Mouse (Mus musculus): ENCODE data around the gene Bicc1.
"Not testable (repeated sequence)": the region's sequence is repeated elsewhere in the genome, so short reads cannot be mapped to it uniquely, and the experiment has no call there.

Bicc1 gene

GRCm38 (mm10) chr10:70994135-70994497, 165.4 kb downstream of the Bicc1 start:
- no peak for DNase-seq (ENCODE audit: low read depth)

GRCm38 (mm10) chr10:70993497-70994134, 165.9 kb downstream of the Bicc1 start:
- DNase-seq (ENCODE audit: low read depth) = no peak

- DNase-seq (ENCODE audit: low read depth) = no peak
Measured at GRCm38 (mm10) chr10:70987396-70987795, 172.1 kb downstream of the Bicc1 start.

GRCm38 (mm10) chr10:70983036-70983670, 176.3 kb downstream of the Bicc1 start:
- no peak for DNase-seq (ENCODE audit: low read depth)

- no peak for DNase-seq (ENCODE audit: low read depth)
Measured at GRCm38 (mm10) chr10:70982156-70982555, 177.3 kb downstream of the Bicc1 start.

- no peak for DNase-seq (ENCODE audit: low read depth)
Measured at GRCm38 (mm10) chr10:70979657-70980056, 179.8 kb downstream of the Bicc1 start.

GRCm38 (mm10) chr10:70977141-70977540, 182.4 kb downstream of the Bicc1 start:
- DNase-seq (ENCODE audit: low read depth) = no peak

- no peak for DNase-seq (ENCODE audit: low read depth)
Measured at GRCm38 (mm10) chr10:70976633-70977032, 182.9 kb downstream of the Bicc1 start.

GRCm38 (mm10) chr10:70971156-70971555, 188.3 kb downstream of the Bicc1 start:
- no peak for DNase-seq (ENCODE audit: low read depth)

GRCm38 (mm10) chr10:70968848-70969683, 190.4 kb downstream of the Bicc1 start:
- DNase-seq (ENCODE audit: low read depth) = no peak

- DNase-seq (ENCODE audit: low read depth) = no peak
Measured at GRCm38 (mm10) chr10:70966642-70967345, 192.7 kb downstream of the Bicc1 start.

- no peak for DNase-seq (ENCODE audit: low read depth)
Measured at GRCm38 (mm10) chr10:70964706-70965105, 194.8 kb downstream of the Bicc1 start.

GRCm38 (mm10) chr10:70963599-70964193, 195.8 kb downstream of the Bicc1 start:
- peak; percentile 39 for DNase-seq (ENCODE audit: low read depth)

GRCm38 (mm10) chr10:70961641-70962040, 197.9 kb downstream of the Bicc1 start:
- no peak for DNase-seq (ENCODE audit: low read depth)

GRCm38 (mm10) chr10:70960396-70960795, 199.1 kb downstream of the Bicc1 start:
- DNase-seq (ENCODE audit: low read depth) = not testable (repeated sequence)

GRCm38 (mm10) chr10:70952770-70953147, 206.7 kb downstream of the Bicc1 start:
- no peak for DNase-seq (ENCODE audit: low read depth)

- no peak for DNase-seq (ENCODE audit: low read depth)
Measured at GRCm38 (mm10) chr10:70952056-70952769, 207.3 kb downstream of the Bicc1 start.

- DNase-seq (ENCODE audit: low read depth) = no peak
Measured at GRCm38 (mm10) chr10:70950105-70950424, 209.4 kb downstream of the Bicc1 start.

- no peak for DNase-seq (ENCODE audit: low read depth)
Measured at GRCm38 (mm10) chr10:70949254-70950104, 210.0 kb downstream of the Bicc1 start.

GRCm38 (mm10) chr10:70948276-70948675, 211.2 kb downstream of the Bicc1 start:
- DNase-seq (ENCODE audit: low read depth) = no peak

GRCm38 (mm10) chr10:70946121-70946520, 213.4 kb downstream of the Bicc1 start:
- not testable (repeated sequence) for DNase-seq (ENCODE audit: low read depth)
